Mouse (Mus musculus) heart, postnatal 25 days (tissue): Measurements from ENCODE around the gene Wee2. TPM values are rescaled to one million over a fixed set of nuclear protein-coding genes. Genes with fewer than 3 reads are reported as not detected.

Source experiments
- total RNA-seq, 2 experiments: library from RNA; stranded (reverse); gene quantifications; 2 replicates each; pipeline ENCODE4 v1.2.3; 2021

The Wee2 gene
- total RNA-seq, 2 experiments from 2014 or later: not detected

Other genes starting within 250 kb of the Wee2 start
- 10 to 100 TPM; 16.2 to 20.2 TPM for gene Agk, start 113.9 kb upstream of the Wee2 start, total RNA-seq
- gene E330009J07Rik, start 3.0 kb upstream of the Wee2 start, total RNA-seq: 1 to 10 TPM; 2.7 to 4.0 TPM
- 10 to 100 TPM; 33.0 to 33.8 TPM for gene Ssbp1, start 32.3 kb downstream of the Wee2 start, total RNA-seq
- not detected for gene Tas2r137, start 52.1 kb downstream of the Wee2 start, total RNA-seq
- not detected for gene Tas2r108, start 54.4 kb downstream of the Wee2 start, total RNA-seq
- not detected for gene Prss37, start 80.4 kb downstream of the Wee2 start, total RNA-seq
- gene Olfr461, start 116.0 kb downstream of the Wee2 start, total RNA-seq: not detected
- gene Olfr460, start 130.4 kb downstream of the Wee2 start, total RNA-seq: not detected
- 1 to 10 TPM; 1.1 to 1.6 TPM for gene Clec5a, start 146.7 kb downstream of the Wee2 start, total RNA-seq
- not detected for gene Tas2r138, start 174.2 kb downstream of the Wee2 start, total RNA-seq
- under 1 TPM; 0.36 to 0.45 TPM for gene Mgam, start 189.7 kb downstream of the Wee2 start, total RNA-seq